Mouse (Mus musculus): ENCODE results near the gene Olfr307.

GRCm38 (mm10) chr7:86325530-86325929 lies 11.9 kb downstream of the Olfr307 start, which contains the start of gene Olfr308:
- no peak for TF ChIP-seq POLR2A (IDR thresholded peaks at IDR 0.05; ENCODE audit: borderline replicate concordance, control insufficient read depth, low read depth, low read length)
- TF ChIP-seq CTCF (IDR thresholded peaks at IDR 0.05; ENCODE audit: control insufficient read depth, insufficient read depth, low read length) = no peak

All from bone marrow, adult 2 months (tissue).